Mouse (Mus musculus): ENCODE measurements at regions not wholly inside any gene's neighbourhood (a gene's known extent, or its start where the extent isn't known, plus 50 kb on each side); places are given as distances from the start of the nearest gene placed in this dataset.
A peak's percentile ranks its signal among the peaks of the same experiment; 100 is the strongest.

- no peak for ATAC-seq (ENCODE audit: extremely low read depth, insufficient number of reproducible peaks, low FRiP score, poor library complexity, severe bottlenecking)
These were observed 86.3 kb downstream of the Hhipl2 start for GRCm38 (mm10) chr1:183504103-183504841.

DNA sequence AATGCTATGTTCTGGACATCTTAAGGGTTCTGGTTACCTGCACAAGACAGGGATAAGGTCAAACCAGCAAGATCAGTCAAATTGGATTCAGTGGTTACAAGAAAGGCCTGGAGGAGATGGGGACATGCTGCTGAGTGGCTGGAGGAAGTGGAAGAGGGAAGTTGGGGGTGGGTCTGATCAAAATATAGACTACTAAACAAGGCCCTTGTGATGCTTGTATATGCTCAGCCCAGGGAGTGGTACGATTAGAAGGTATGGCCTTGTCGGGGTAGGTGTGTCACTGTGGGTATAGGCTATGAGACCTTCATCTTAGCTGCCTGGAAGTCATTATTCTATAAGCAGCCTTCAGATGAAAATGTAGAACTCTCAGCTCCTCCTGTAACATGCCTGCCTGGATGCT is 89.9 kb downstream of the Hhipl2 start:
- ATAC-seq (ENCODE audit: extremely low read depth, insufficient number of reproducible peaks, low FRiP score, poor library complexity, severe bottlenecking) = no peak

DNA sequence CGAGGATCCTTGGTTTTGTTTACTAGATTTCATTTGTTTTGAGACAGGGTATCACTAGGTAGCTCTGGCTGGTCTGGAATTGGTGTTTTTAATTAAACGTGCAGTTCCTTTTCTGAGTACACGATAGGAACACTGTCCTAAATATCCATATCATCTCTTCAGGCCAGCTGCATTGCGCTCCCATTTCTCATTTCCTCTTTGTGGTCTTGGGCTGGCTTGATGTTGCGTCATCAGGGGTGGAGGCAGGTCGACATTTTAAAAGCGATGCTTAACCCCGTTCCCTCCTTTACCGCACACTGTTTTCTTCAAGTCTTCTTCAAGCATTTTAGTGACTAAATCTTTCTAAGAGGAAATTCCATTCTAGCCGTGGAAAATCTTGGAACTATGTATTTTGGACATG is 92.7 kb downstream of the Hhipl2 start:
- 0 out of 2 replicates have a peak, but pooled peaks have one; percentile 44 for ATAC-seq (ENCODE audit: extremely low read depth, insufficient number of reproducible peaks, low FRiP score, poor library complexity, severe bottlenecking)

DNA sequence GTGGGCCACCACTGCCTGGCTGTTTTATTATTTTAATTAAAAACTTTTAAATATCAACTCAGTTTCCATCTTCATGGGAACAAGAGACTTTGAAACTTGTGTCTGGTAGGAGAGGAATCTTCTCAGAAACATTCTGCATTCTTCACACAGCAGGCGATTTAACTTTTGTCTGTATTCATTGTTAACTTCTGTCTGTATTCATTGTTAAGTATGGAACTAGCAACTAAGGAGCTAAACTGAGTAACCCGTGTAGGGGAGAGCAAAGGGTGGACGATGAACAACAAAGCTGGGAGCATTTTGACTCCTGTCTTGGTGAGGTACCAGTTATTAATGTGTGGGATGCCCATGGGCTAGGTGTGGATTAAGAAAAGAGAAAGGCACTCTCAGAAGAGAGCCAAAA is 95.9 kb downstream of the Hhipl2 start:
- ATAC-seq (ENCODE audit: extremely low read depth, insufficient number of reproducible peaks, low FRiP score, poor library complexity, severe bottlenecking) = no peak

GRCm38 (mm10) chr1:183514281-183514983 is 96.4 kb downstream of the Hhipl2 start:
- no peak for ATAC-seq (ENCODE audit: extremely low read depth, insufficient number of reproducible peaks, low FRiP score, poor library complexity, severe bottlenecking)

GRCm38 (mm10) chr1:183514984-183515287 is 96.9 kb downstream of the Hhipl2 start:
- no peak for ATAC-seq (ENCODE audit: extremely low read depth, insufficient number of reproducible peaks, low FRiP score, poor library complexity, severe bottlenecking)

- no peak for ATAC-seq (ENCODE audit: extremely low read depth, insufficient number of reproducible peaks, low FRiP score, poor library complexity, severe bottlenecking)
These were observed 98.2 kb downstream of the Hhipl2 start for GRCm38 (mm10) chr1:183516167-183516566.

DNA sequence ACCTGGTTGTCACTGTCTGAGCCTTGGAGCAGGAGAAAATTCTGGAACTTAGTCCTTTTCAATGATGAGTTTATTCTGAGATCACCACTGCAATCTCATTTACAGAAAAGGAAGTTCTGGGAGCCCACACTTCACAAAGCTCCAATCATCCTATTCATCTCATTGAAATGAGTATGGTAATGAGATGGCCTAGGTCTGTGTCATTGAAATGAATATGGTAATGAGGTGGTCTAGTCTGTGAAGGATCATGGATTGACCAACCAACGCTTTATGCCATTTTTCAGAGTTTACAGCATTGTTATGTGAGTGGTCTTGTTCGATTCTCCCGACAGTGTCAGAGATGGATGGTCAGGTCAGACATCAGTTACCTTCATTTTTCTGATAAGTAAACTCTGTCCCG is 99.2 kb downstream of the Hhipl2 start:
- no peak for ATAC-seq (ENCODE audit: extremely low read depth, insufficient number of reproducible peaks, low FRiP score, poor library complexity, severe bottlenecking)

GRCm38 (mm10) chr1:183521569-183521968 is 103.6 kb downstream of the Hhipl2 start:
- no peak for ATAC-seq (ENCODE audit: extremely low read depth, insufficient number of reproducible peaks, low FRiP score, poor library complexity, severe bottlenecking)

- no peak for ATAC-seq (ENCODE audit: extremely low read depth, insufficient number of reproducible peaks, low FRiP score, poor library complexity, severe bottlenecking)
These were observed 115.4 kb downstream of the Hhipl2 start for GRCm38 (mm10) chr1:183533386-183533785.

GRCm38 (mm10) chr1:183548752-183549387 is 130.9 kb downstream of the Hhipl2 start:
- ATAC-seq (ENCODE audit: extremely low read depth, insufficient number of reproducible peaks, low FRiP score, poor library complexity, severe bottlenecking) = no peak

DNA sequence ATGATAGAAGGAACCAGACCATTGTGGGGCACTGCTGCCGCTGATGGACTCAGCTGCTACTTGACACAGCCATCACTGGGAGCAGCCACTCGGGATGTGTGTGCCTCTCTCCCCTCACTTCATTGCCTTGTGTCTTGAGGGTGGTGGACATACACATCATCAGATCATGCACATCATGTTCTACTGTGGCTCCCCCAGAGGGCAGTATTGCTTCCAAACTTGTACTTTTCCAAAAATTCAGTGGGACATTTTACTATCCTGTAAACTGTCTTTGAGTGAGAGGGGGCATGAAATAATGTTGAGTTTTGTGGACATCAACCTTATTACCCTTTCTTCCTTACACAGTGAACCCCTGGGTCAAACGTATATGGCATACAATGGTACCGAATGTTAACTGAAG is 134.6 kb downstream of the Hhipl2 start:
- ATAC-seq (ENCODE audit: extremely low read depth, insufficient number of reproducible peaks, low FRiP score, poor library complexity, severe bottlenecking) = no peak

GRCm38 (mm10) chr1:183553219-183553618 is 135.2 kb downstream of the Hhipl2 start:
- ATAC-seq (ENCODE audit: extremely low read depth, insufficient number of reproducible peaks, low FRiP score, poor library complexity, severe bottlenecking) = no peak

DNA sequence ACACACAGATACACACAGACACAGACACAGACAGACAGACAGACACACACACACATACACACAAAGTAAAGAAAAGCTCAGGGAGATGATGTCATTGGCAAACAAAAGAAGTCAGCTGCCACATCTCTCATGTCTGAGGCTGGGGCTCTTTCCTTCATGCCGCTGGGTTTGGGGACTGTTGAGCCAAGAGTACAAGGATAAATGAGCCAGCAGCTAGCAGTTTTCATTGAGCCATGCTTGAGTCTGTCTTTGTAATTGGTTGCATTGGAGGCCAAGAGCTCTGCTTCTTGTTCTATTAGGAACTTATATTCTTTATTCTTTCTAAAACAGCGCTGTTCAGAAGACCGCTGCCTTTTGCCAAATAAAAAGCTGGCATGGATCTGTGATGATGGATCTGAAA is 144.8 kb downstream of the Hhipl2 start:
- ATAC-seq (ENCODE audit: extremely low read depth, insufficient number of reproducible peaks, low FRiP score, poor library complexity, severe bottlenecking) = no peak

DNA sequence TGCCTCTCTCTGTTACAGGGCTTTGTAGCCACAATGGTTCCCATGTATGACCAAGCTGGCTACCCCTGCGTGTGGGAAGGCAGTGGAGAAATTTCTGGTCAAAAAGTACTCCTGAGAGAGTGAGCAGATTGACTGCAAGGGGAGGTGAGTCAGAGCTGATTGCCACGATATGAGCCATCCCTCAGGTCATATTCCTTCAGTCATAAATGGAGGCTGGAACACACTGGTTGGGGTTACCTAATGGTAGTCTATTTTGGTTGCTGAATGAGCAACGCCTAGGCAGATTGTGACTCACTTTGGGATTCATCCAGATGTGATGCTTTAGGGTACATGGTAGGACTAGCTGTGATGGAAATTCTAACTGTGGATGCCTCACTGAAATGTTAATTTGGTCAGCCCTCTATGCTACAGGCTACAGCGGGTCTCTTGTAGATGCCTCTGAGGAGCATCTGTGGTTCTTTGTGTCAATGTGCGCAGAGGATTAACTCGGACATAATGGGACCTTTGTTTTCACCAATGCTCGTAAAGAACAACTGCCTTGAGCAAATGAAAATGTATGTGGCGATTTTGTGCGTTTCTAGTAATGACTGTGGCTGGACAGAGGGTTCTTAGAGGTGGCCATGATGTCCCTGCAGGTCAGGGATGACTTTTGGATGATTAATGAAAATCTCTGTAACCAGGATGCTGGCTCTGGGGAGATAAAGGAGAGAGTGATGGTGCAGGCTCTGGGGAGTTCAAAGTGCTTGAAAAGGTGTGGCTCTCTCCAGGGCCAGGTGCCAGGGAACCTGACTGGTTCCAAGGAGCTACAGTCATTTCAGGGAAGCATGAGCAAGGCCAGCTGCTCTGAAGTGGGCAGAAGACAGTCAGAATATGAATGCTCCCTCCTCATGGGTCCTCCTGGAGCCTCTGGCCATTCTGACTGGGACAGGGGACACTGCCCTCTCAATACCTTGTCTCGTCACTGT is 155.9 kb downstream of the Hhipl2 start:
- no peak for ATAC-seq (ENCODE audit: extremely low read depth, insufficient number of reproducible peaks, low FRiP score, poor library complexity, severe bottlenecking)

- no peak for ATAC-seq (ENCODE audit: extremely low read depth, insufficient number of reproducible peaks, low FRiP score, poor library complexity, severe bottlenecking)
These were observed 166.8 kb downstream of the Hhipl2 start for GRCm38 (mm10) chr1:183584861-183585260.

GRCm38 (mm10) chr1:183586406-183586805 is 168.4 kb downstream of the Hhipl2 start:
- no peak for ATAC-seq (ENCODE audit: extremely low read depth, insufficient number of reproducible peaks, low FRiP score, poor library complexity, severe bottlenecking)

GRCm38 (mm10) chr1:183595306-183595705 is 177.3 kb downstream of the Hhipl2 start:
- ATAC-seq (ENCODE audit: extremely low read depth, insufficient number of reproducible peaks, low FRiP score, poor library complexity, severe bottlenecking) = no peak

DNA sequence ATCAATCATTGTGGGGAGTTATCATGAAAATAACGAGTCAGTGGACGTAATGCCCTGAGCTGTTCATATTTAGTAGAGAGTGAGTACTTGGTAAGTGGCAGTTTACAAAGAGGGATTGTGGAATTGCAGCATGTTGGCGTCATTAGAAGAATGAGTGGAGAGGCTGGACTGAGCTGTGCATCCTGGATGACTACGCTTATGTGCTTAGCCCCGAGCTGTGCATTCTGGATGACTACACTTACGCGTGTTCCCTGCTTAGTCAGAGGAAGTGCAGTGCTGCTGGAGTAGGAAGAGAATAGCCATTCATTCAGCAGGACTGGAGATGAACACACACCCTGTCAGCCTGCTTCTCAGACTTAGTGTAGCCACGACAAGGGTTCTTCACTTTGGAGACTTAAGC is 182.5 kb downstream of the Hhipl2 start:
- no peak for ATAC-seq (ENCODE audit: extremely low read depth, insufficient number of reproducible peaks, low FRiP score, poor library complexity, severe bottlenecking)
